27 mouse cellular contexts compared by ENCODE assay signal in genomic region chr10:126185410-126185809, GRCm38 (mm10).
DNase-seq lines count a peak whose midpoint lies in the region; ATAC-seq lines count a peak whose summit lies in the region.
"Had no signal": no experiment of that assay in that cellular context is flagged by ENCODE, and none has a peak within 500 bp of the region (broad histone marks: within the 10 kb centered on the region; RNA-seq: fewer than 3 reads in every experiment).

No protein-coding gene starts in this region.

- ATAC-seq in intestine, embryonic 14.5 days (replicated peaks; ENCODE audit: low FRiP score, low TSS enrichment, low read depth), result no peak
- no peak for ATAC-seq in intestine, embryonic 15.5 days
- no peak for ATAC-seq in midbrain, embryonic 11.5 days (ENCODE audit: low FRiP score)
- ATAC-seq in midbrain, embryonic 15.5 days (replicated peaks), result no peak
- ATAC-seq: activated CD4-positive, CD25-positive, alpha-beta regulatory T cell, adult 4 months; forebrain, embryonic 15.5 days had no signal

- no peak overlapping the region for H3K27ac ChIP-seq in intestine, embryonic 14.5 days (ENCODE audit: low read depth)
- no peak overlapping the region for H3K27ac ChIP-seq in intestine, embryonic 15.5 days
- no peak overlapping the region for H3K27ac ChIP-seq in midbrain, embryonic 11.5 days (ENCODE audit: low read depth, low read length)
- no peak overlapping the region for H3K27ac ChIP-seq in midbrain, embryonic 15.5 days
- H3K27ac ChIP-seq: embryonic facial prominence, embryonic 10.5 days; embryonic facial prominence, embryonic 13.5 days; forebrain, embryonic 12.5 days; forebrain, embryonic 15.5 days; heart, embryonic 15.5 days; hindbrain, embryonic 14.5 days had no signal

- H3K9ac ChIP-seq in intestine, embryonic 14.5 days (ENCODE audit: low read length), result no peak overlapping the region
- no peak overlapping the region for H3K9ac ChIP-seq in intestine, embryonic 15.5 days
- H3K9ac ChIP-seq in midbrain, embryonic 11.5 days (ENCODE audit: low read length), result no peak overlapping the region
- no peak overlapping the region for H3K9ac ChIP-seq in midbrain, embryonic 15.5 days
- H3K9ac ChIP-seq: embryonic facial prominence, embryonic 13.5 days; forebrain, embryonic 12.5 days; forebrain, embryonic 15.5 days; heart, embryonic 12.5 days; heart, embryonic 15.5 days; hindbrain, embryonic 14.5 days had no signal

- 85% methylated on average over 5 of the region's 5 CpGs for WGBS in intestine, embryonic 14.5 days
- WGBS in intestine, embryonic 15.5 days, result 90% methylated on average over 5 of the region's 5 CpGs
- 90% methylated on average over 5 of the region's 5 CpGs for WGBS in midbrain, embryonic 11.5 days
- 91% methylated on average over 5 of the region's 5 CpGs for WGBS in midbrain, embryonic 15.5 days

- no peak overlapping the region for H3K4me2 ChIP-seq in intestine, embryonic 14.5 days (ENCODE audit: low read length)
- H3K4me2 ChIP-seq in intestine, embryonic 15.5 days (replicated peaks), result no peak overlapping the region
- H3K4me2 ChIP-seq in midbrain, embryonic 11.5 days, result no peak overlapping the region
- H3K4me2 ChIP-seq in midbrain, embryonic 15.5 days, result no peak overlapping the region
- H3K4me2 ChIP-seq: embryonic facial prominence, embryonic 13.5 days; forebrain, embryonic 12.5 days; forebrain, embryonic 15.5 days; heart, embryonic 12.5 days; heart, embryonic 15.5 days; hindbrain, embryonic 14.5 days had no signal

- peak; percentile 25 for DNase-seq in intestine, embryonic 14.5 days (ENCODE audit: low spot score)
- peak; percentile 69 for DNase-seq in midbrain, embryonic 11.5 days (ENCODE audit: low spot score, missing footprints)
- DNase-seq in layer of hippocampus, postnatal 36 days, result peak; percentile 37 to 40
- no peak for DNase-seq in urinary bladder, postnatal 10 days (ENCODE audit: low spot score)
- DNase-seq in cerebellum, postnatal 36 days, result no peak
- DNase-seq: adrenal gland, adult 8-10 months; adrenal gland, postnatal 25 days; cerebellum, adult 11 months; cerebellum, adult 2 months; cerebellum, adult 9-11 months; cerebellum, postnatal 25 days; embryo, embryonic 11 days; gastrocnemius, postnatal 25 days; heart, adult 18-20 months; heart, postnatal 10 days; heart, postnatal 4 days had no signal

- no peaks in the 10 kb centered on the region for H3K36me3 ChIP-seq in intestine, embryonic 14.5 days (ENCODE audit: control insufficient read depth, insufficient read depth, low read length)
- no peaks in the 10 kb centered on the region for H3K36me3 ChIP-seq in intestine, embryonic 15.5 days
- H3K36me3 ChIP-seq in midbrain, embryonic 11.5 days (ENCODE audit: control insufficient read depth, insufficient read depth, low read length), result no peaks in the 10 kb centered on the region
- no peaks in the 10 kb centered on the region for H3K36me3 ChIP-seq in midbrain, embryonic 15.5 days (replicated peaks)
- H3K36me3 ChIP-seq: embryonic facial prominence, embryonic 10.5 days; embryonic facial prominence, embryonic 13.5 days; forebrain, embryonic 12.5 days; forebrain, embryonic 15.5 days; heart, embryonic 12.5 days; heart, embryonic 15.5 days had no signal

- no peaks in the 10 kb centered on the region for H3K4me1 ChIP-seq in intestine, embryonic 14.5 days (replicated peaks; ENCODE audit: control insufficient read depth, insufficient read depth, low read length)
- no peaks in the 10 kb centered on the region for H3K4me1 ChIP-seq in intestine, embryonic 15.5 days (replicated peaks)
- no peaks in the 10 kb centered on the region for H3K4me1 ChIP-seq in midbrain, embryonic 11.5 days (ENCODE audit: control insufficient read depth, insufficient read depth, low read length)
- H3K4me1 ChIP-seq in midbrain, embryonic 15.5 days, result no peaks in the 10 kb centered on the region
- H3K4me1 ChIP-seq: embryonic facial prominence, embryonic 10.5 days; embryonic facial prominence, embryonic 13.5 days; forebrain, embryonic 12.5 days; forebrain, embryonic 15.5 days; heart, embryonic 12.5 days; heart, embryonic 15.5 days had no signal

- H3K4me3 ChIP-seq in intestine, embryonic 14.5 days (ENCODE audit: low read depth, low read length), result no peak overlapping the region
- H3K4me3 ChIP-seq in intestine, embryonic 15.5 days (replicated peaks), result no peak overlapping the region
- no peak overlapping the region for H3K4me3 ChIP-seq in midbrain, embryonic 11.5 days (ENCODE audit: low read depth, low read length)
- H3K4me3 ChIP-seq in midbrain, embryonic 15.5 days, result no peak overlapping the region
- H3K4me3 ChIP-seq: embryonic facial prominence, embryonic 10.5 days; embryonic facial prominence, embryonic 13.5 days; erythroblast, embryonic 14.5 days; forebrain, embryonic 12.5 days; forebrain, embryonic 15.5 days; heart, embryonic 12.5 days; heart, embryonic 15.5 days had no signal

- no peaks in the 10 kb centered on the region for H3K9me3 ChIP-seq in intestine, embryonic 14.5 days (ENCODE audit: control insufficient read depth, low read length)
- no peaks in the 10 kb centered on the region for H3K9me3 ChIP-seq in intestine, embryonic 15.5 days
- no peaks in the 10 kb centered on the region for H3K9me3 ChIP-seq in midbrain, embryonic 11.5 days (ENCODE audit: control insufficient read depth, low read length)
- H3K9me3 ChIP-seq in midbrain, embryonic 15.5 days, result no peaks in the 10 kb centered on the region
- H3K9me3 ChIP-seq: embryonic facial prominence, embryonic 10.5 days; forebrain, embryonic 12.5 days; forebrain, embryonic 15.5 days; heart, embryonic 15.5 days had no signal

- H3K27me3 ChIP-seq in intestine, embryonic 14.5 days (replicated peaks; ENCODE audit: control insufficient read depth, insufficient read depth, low read length), result no peaks in the 10 kb centered on the region
- H3K27me3 ChIP-seq in intestine, embryonic 15.5 days (replicated peaks), result no peaks in the 10 kb centered on the region
- no peaks in the 10 kb centered on the region for H3K27me3 ChIP-seq in midbrain, embryonic 11.5 days (ENCODE audit: control insufficient read depth, insufficient read depth, low read length)
- no peaks in the 10 kb centered on the region for H3K27me3 ChIP-seq in midbrain, embryonic 15.5 days (replicated peaks)
- H3K27me3 ChIP-seq: embryonic facial prominence, embryonic 13.5 days; forebrain, embryonic 12.5 days; forebrain, embryonic 15.5 days; heart, embryonic 12.5 days; heart, embryonic 15.5 days had no signal

Comparison
In these comparisons a context has a peak if more than half of its experiments do, and no peak if none do; other contexts are left out.
1. DNase-seq: peak in intestine, embryonic 14.5 days (single experiment), midbrain, embryonic 11.5 days (single experiment) and layer of hippocampus, postnatal 36 days (2 of 2); none in urinary bladder, postnatal 10 days (single experiment) and cerebellum, postnatal 36 days (0 of 2).